In the genomic region with DNA sequence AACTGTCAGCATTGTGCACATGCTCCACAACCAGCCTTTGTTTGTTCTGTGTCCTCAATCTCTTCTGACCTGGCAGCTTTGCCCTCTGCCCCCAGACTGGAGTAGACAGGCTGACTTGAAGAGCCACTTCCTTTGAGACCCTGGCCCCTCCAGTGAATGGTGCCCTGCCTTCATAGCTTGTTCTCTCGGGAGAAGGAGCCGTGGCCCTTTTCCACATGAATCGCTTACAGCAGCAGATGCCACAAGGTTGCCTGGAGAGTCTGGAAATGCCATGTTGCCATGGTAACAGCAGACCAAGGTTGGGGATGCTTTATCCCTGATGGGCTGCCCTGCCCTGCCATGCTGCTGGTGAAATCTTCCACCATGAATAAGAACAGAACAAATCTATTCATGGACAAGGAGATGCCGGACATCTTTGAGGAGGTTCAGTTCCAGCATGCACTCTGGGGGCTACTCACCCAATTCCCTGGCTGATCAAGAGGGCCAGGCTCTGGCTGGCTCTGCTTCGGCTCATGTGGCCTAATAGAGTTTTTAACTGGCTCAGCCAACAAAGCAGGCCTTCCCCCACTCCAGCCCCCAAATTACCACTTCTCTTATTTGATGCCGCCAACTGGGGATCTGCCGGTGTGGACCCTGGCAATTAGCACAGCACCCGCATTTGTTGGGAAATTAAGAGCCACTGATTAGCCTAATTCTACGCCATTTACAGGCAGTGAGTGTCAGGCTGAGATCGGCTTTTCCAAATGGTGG, we compare ENCODE assay signal across 11 mouse cellular contexts. TPM values are rescaled to one million over a fixed set of nuclear protein-coding genes. Genes with fewer than 3 reads are reported as not detected.
A peak's percentile ranks its signal among the peaks of the same experiment; 100 is the strongest.
DNase-seq lines count a peak whose midpoint lies in the region; ATAC-seq lines count a peak whose summit lies in the region.
"Had no signal": no experiment of that assay in that cellular context is flagged by ENCODE, and none has a peak within 500 bp of the region (broad histone marks: within the 10 kb centered on the region; RNA-seq: fewer than 3 reads in every experiment).

No protein-coding gene starts in this region.

- peaks cover 24% of the 10 kb centered on the region for H3K4me1 ChIP-seq in hindbrain, embryonic 12.5 days
- H3K4me1 ChIP-seq: liver, embryonic 12.5 days had no signal

- DNase-seq in embryo, embryonic 10 days (ENCODE audit: low spot score): peak; percentile 75
- DNase-seq in neural tube, embryonic 10.5 days (ENCODE audit: extremely low spot score, low spot score): peak; percentile 42
- DNase-seq in adrenal gland, postnatal 14 days: no peak
- no peak for DNase-seq in urinary bladder, adult 18-20 months (ENCODE audit: low spot score in 2 of 2)
- no peak for DNase-seq in ovary, postnatal 36 days (ENCODE audit: low spot score)
- DNase-seq: gastrocnemius, postnatal 14 days; kidney, adult 8-10 months had no signal

- H3K27me3 ChIP-seq in hindbrain, embryonic 12.5 days: no peaks in the 10 kb centered on the region
- H3K27me3 ChIP-seq: liver, embryonic 12.5 days had no signal

- H3K4me2 ChIP-seq in hindbrain, embryonic 12.5 days (replicated peaks): no peak overlapping the region
- H3K4me2 ChIP-seq: liver, embryonic 12.5 days had no signal

- no peaks in the 10 kb centered on the region for H3K36me3 ChIP-seq in hindbrain, embryonic 12.5 days
- H3K36me3 ChIP-seq: liver, embryonic 12.5 days had no signal

- WGBS in hindbrain, embryonic 12.5 days: 26% methylated on average over 10 of the region's 10 CpGs

- no peak overlapping the region for H3K4me3 ChIP-seq in hindbrain, embryonic 12.5 days
- H3K4me3 ChIP-seq: liver, embryonic 12.5 days had no signal

- no peak overlapping the region for H3K9ac ChIP-seq in hindbrain, embryonic 12.5 days
- H3K9ac ChIP-seq: liver, embryonic 12.5 days had no signal

- peak; percentile 81; the same call in 1 of the 2 replicates for ATAC-seq in cerebellum, adult (ENCODE audit: insufficient number of reproducible peaks, low FRiP score, low TSS enrichment)
- peak; percentile 86 for ATAC-seq in hindbrain, embryonic 12.5 days (ENCODE audit: low FRiP score)
- ATAC-seq: liver, embryonic 12.5 days had no signal

- H3K9me3 ChIP-seq in hindbrain, embryonic 12.5 days (replicated peaks): no peaks in the 10 kb centered on the region
- H3K9me3 ChIP-seq: liver, embryonic 12.5 days had no signal

- peak overlapping the region; percentile 70 for H3K27ac ChIP-seq in hindbrain, embryonic 12.5 days
- H3K27ac ChIP-seq: liver, embryonic 12.5 days had no signal

RNA-seq across cellular contexts. Expression of a gene that starts 57.8 kb away (rescaled TPM):
- 8.2 and 9.8 TPM in 2 replicates for polyA plus RNA-seq in hindbrain, embryonic 12.5 days (2016; fragmentation: Nextera tagmentation; extraction: Ambion mirVana)
- total RNA-seq in adrenal gland, postnatal 14 days (2021): 0.44 and 0.56 TPM in 2 replicates
- total RNA-seq: MEL had no signal

Comparison
In these comparisons a context has a peak if more than half of its experiments do, and no peak if none do; other contexts are left out.
1. DNase-seq: peak in embryo, embryonic 10 days (single experiment) and neural tube, embryonic 10.5 days (single experiment); none in adrenal gland, postnatal 14 days (single experiment), urinary bladder, adult 18-20 months (0 of 2) and ovary, postnatal 36 days (single experiment).